Mouse (Mus musculus) myocyte (in vitro differentiated cells): ENCODE measurements around the gene Lmtk2.

Experiments used
- CEBPB ChIP-seq: IDR thresholded peaks from 2 replicates; pipeline ENCODE4 v1.6.1; 2011; ENCODE audit warnings: mild to moderate bottlenecking, moderate library complexity; ENCODE audit not compliant: poor library complexity, insufficient read depth, severe bottlenecking
- E2F4 ChIP-seq: IDR thresholded peaks from one replicate; pipeline ENCODE4 v1.6.1; 2011; ENCODE audit warnings: mild to moderate bottlenecking, control low read depth, moderate library complexity; ENCODE audit not compliant: insufficient read depth
- MAX ChIP-seq: IDR thresholded peaks from one replicate; pipeline ENCODE4 v1.6.1; 2011; ENCODE audit warnings: low read depth, mild to moderate bottlenecking, control low read depth
- MYOD1 ChIP-seq, 3 experiments: IDR thresholded peaks; one replicate each; pipeline ENCODE4 v1.6.1; 2011; ENCODE audit warnings: control low read depth in 2 of 3, low read depth in 2 of 3, mild to moderate bottlenecking in 2 of 3, moderate library complexity in 1 of 3; ENCODE audit not compliant: insufficient read length in 2 of 3, control insufficient read depth in 1 of 3
- MYOG ChIP-seq, 3 experiments: IDR thresholded peaks; one replicate each; pipeline ENCODE4 v1.6.1; 2011; ENCODE audit warnings: control low read depth in 2 of 3, low read depth in 2 of 3, mild to moderate bottlenecking in 2 of 3; ENCODE audit not compliant: insufficient read length in 2 of 3, control insufficient read depth in 1 of 3, insufficient read depth in 1 of 3
- POLR2A ChIP-seq: IDR thresholded peaks from one replicate; pipeline ENCODE4 v1.6.1; 2011; ENCODE audit warnings: low read depth, mild to moderate bottlenecking, control low read depth, moderate library complexity; ENCODE audit not compliant: insufficient read length
- POLR2AphosphoS2 ChIP-seq: IDR thresholded peaks from one replicate; pipeline ENCODE4 v1.6.1; 2011; ENCODE audit warnings: low read depth, control low read depth; ENCODE audit not compliant: insufficient read length
- SRF ChIP-seq: IDR thresholded peaks from one replicate; pipeline ENCODE4 v1.6.1; 2011; ENCODE audit warnings: low read depth; ENCODE audit not compliant: control insufficient read depth, insufficient read length
- TCF12 ChIP-seq: IDR thresholded peaks from one replicate; pipeline ENCODE4 v1.6.1; 2011; ENCODE audit warnings: mild to moderate bottlenecking, control low read depth; ENCODE audit not compliant: poor library complexity, insufficient read depth, severe bottlenecking
- TCF3 ChIP-seq: IDR thresholded peaks from one replicate; pipeline ENCODE4 v1.6.1; 2011; ENCODE audit warnings: low read depth, control low read depth; ENCODE audit not compliant: insufficient read length
- USF1 ChIP-seq: IDR thresholded peaks from one replicate; pipeline ENCODE4 v1.6.1; 2011; ENCODE audit warnings: low read depth, mild to moderate bottlenecking, control low read depth, moderate library complexity

- TF ChIP-seq USF1, result no peak
- TF ChIP-seq MYOD1 (IDR thresholded peaks at IDR 0.05; ENCODE audit: control insufficient read depth in 1 of 3, insufficient read length in 2 of 3, low read depth in 2 of 3), result no peak
- TF ChIP-seq POLR2A, result no peak
- no peak for TF ChIP-seq MAX
- TF ChIP-seq CEBPB, result no peak
- no peak for TF ChIP-seq E2F4
- TF ChIP-seq TCF3, result no peak
- TF ChIP-seq MYOG (IDR thresholded peaks at IDR 0.05; ENCODE audit: control insufficient read depth in 1 of 3, insufficient read depth in 1 of 3, insufficient read length in 2 of 3, low read depth in 2 of 3), result no peak
- TF ChIP-seq TCF12, result no peak
- TF ChIP-seq POLR2AphosphoS2, result no peak
- TF ChIP-seq SRF, result no peak
Measured at GRCm38 (mm10) chr5:144219306-144219705, 119.1 kb downstream of the Lmtk2 start.
